Mouse (Mus musculus) midbrain, embryonic 11.5 days (tissue): ENCODE measurements around the gene Dppa3. TPM values are rescaled to one million over a fixed set of nuclear protein-coding genes. Genes with fewer than 3 reads are reported as not detected.

ENCODE experiments used
- ATAC-seq: fragments of 200-750 bp; cut with Nextera tagmentation; 2 replicates; pipeline ENCODE4 v1.8.0; 2017; ENCODE audit warnings: moderate TSS enrichment, moderate library complexity; ENCODE audit not compliant: low FRiP score
- DNase-seq: peaks from one replicate; pipeline ENCODE4 v3.0.0; 2015; ENCODE audit warnings: low spot score; ENCODE audit errors: missing footprints
- H3K27ac ChIP-seq: fragments of 300-500 bp; sonication (generic); 2 replicates; pipeline ENCODE4 v1.5.1; 2014; ENCODE audit warnings: low read depth, low read length
- H3K27me3 ChIP-seq: fragments of 300-500 bp; sonication (generic); 2 replicates; pipeline ENCODE4 v1.6.1; 2014; ENCODE audit warnings: mild to moderate bottlenecking, low read length, moderate library complexity, mixed read lengths; ENCODE audit not compliant: control insufficient read depth, insufficient read depth
- H3K36me3 ChIP-seq: fragments of 300-500 bp; sonication (generic); 2 replicates; pipeline ENCODE4 v1.6.1; 2014; ENCODE audit warnings: mild to moderate bottlenecking, low read length, moderate library complexity, mixed read lengths; ENCODE audit not compliant: control insufficient read depth, insufficient read depth
- H3K4me1 ChIP-seq: fragments of 300-500 bp; sonication (generic); 2 replicates; pipeline ENCODE4 v1.6.1; 2014; ENCODE audit warnings: low read length; ENCODE audit not compliant: control insufficient read depth, insufficient read depth
- H3K4me2 ChIP-seq: fragments of 300-500 bp; sonication (generic); 2 replicates; pipeline ENCODE4 v1.6.1; 2014; ENCODE audit warnings: mild to moderate bottlenecking, moderate library complexity
- H3K4me3 ChIP-seq: fragments of 300-500 bp; sonication (generic); 2 replicates; pipeline ENCODE4 v1.5.1; 2014; ENCODE audit warnings: low read depth, low read length
- H3K9ac ChIP-seq: fragments of 300-500 bp; sonication (generic); 2 replicates; pipeline ENCODE4 v1.6.1; 2014; ENCODE audit warnings: low read length
- H3K9me3 ChIP-seq: fragments of 300-500 bp; sonication (generic); 2 replicates; pipeline ENCODE4 v1.6.1; 2016; ENCODE audit warnings: low read length; ENCODE audit not compliant: control insufficient read depth
- WGBS: fragments of 180-500 bp; shearing (Covaris S2); extraction: QIAGEN DNeasy Blood & Tissue Kit; methylation state at CpG from one replicate; pipeline ENCODE4 v1.1.7; 2014; 5-methylcytosine and 5-hydroxymethylcytosine counted together
- polyA plus RNA-seq: library from polyadenylated mRNA; unstranded; fragments of >200 nt; fragmentation: Nextera tagmentation; extraction: Ambion mirVana; gene quantifications from 2 replicates; pipeline ENCODE4 v1.2.1, GENCODE M21; 2014

Dppa3 gene
- polyA plus RNA-seq, 1 experiment from 2014 or later = not detected

DNA sequence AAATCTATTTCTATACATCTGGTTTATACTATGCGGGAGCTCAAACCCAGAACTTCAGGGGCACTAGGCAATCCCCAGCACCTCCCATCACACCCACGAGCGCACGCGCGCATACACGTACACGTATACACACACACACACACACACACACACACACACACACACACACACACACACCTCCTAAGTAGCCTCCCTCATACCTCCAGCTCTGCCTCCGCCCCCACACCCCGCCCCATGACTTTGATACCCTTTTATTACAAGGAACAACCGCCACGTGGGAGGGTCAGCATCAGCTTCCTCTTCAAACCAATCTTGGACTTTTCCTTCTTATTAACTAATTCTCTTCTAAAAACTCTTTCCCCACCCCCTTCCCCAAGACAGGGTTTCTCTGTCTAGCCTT is 18.5 kb upstream of the Dppa3 start:
- H3K9ac ChIP-seq = no peak overlapping the region
- no peak overlapping the region for H3K4me3 ChIP-seq
- no peak overlapping the region for H3K4me2 ChIP-seq
- ATAC-seq (no peak), DNase-seq (peak; percentile 53)
- H3K27ac ChIP-seq = no peak overlapping the region
- 0 out of 2 replicates have a peak, but pooled peaks cover under 1% of the 10 kb centered on the region for H3K4me1 ChIP-seq
- no peaks in the 10 kb centered on the region for H3K27me3 ChIP-seq
- no peaks in the 10 kb centered on the region for H3K36me3 ChIP-seq
- 92% methylated on average over 12 of the region's 12 CpGs for WGBS
- no peaks in the 10 kb centered on the region for H3K9me3 ChIP-seq

DNA sequence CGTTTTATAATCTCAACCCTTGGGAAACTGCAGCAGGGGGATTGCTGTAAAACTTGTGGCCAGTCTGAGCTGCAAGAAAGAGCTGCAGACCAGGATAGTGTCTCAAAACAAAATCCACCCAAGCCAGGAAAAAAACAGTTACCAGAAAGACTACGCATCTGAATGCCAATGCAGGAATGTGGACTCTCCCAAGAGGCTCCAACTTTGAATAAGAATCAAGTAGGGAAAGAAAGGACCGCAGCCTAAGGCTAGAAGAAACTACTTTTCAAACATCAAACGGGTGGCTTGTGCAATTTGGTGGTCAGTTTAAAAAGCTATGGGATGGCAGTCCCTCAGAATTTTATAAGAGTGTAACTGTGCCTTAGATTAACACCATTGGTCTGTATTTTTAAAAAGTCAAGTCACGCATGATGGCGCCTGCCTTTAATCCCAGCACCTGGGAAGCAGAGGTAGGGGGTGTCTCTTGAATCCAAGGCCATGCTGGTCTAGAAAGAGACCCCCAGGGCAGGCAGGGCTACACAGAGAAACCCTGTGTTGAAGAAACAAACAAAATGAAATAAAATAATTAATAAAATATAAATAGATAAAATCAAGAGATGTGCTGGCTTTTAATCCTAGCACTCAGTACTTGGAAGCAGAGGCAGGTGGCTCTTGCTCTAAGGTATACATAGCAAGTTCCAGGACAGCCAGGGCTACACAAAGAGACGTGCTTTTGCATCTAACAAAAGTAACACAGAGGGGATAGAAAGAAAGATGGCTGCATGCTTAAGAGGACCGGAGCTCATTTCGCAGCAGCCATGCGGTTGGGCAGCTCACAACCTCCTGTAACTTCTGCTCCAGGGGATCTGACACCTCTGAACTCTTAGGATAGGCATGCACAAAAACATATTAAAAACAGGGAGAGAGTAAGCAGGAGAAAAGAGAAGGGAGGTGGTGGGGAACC is 17.5 kb upstream of the Dppa3 start:
- Histone ChIP-seq H3K4me3 (no peak overlapping the region), H3K4me2 (no peak overlapping the region), H3K27ac (no peak overlapping the region), H3K4me1 (no peaks in the 10 kb centered on the region), H3K27me3 (no peaks in the 10 kb centered on the region), H3K36me3 (no peaks in the 10 kb centered on the region), H3K9me3 (no peaks in the 10 kb centered on the region), H3K9ac (no peak overlapping the region)
- WGBS = 78% methylated on average over 10 of the region's 10 CpGs
- no peak for ATAC-seq
- DNase-seq = peak; percentile 59

DNA sequence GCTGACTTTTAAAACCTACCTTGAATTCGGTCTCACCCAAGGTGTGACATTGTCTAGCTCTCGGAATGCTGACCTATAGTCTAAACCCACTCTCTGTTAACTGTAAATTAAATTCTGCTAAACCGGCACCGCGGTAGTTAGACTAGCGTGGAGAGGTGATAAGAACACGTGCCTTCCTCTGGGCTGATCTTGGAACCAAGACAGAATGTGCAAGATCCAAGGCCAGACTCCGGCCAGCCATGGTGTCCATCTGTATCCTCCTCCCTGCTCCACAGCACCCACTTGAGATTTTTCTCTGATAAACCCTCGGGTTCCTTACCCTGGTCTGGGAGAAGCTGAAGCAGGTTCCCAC is 16.9 kb upstream of the Dppa3 start:
- ATAC-seq (no peak), DNase-seq (no peak)
- Histone ChIP-seq H3K4me3 (no peak overlapping the region), H3K4me1 (no peaks in the 10 kb centered on the region), H3K4me2 (no peak overlapping the region), H3K27ac (no peak overlapping the region), H3K9ac (no peak overlapping the region), H3K27me3 (no peaks in the 10 kb centered on the region), H3K36me3 (no peaks in the 10 kb centered on the region), H3K9me3 (no peaks in the 10 kb centered on the region)
- 77% methylated on average over 9 of the region's 9 CpGs for WGBS

DNA sequence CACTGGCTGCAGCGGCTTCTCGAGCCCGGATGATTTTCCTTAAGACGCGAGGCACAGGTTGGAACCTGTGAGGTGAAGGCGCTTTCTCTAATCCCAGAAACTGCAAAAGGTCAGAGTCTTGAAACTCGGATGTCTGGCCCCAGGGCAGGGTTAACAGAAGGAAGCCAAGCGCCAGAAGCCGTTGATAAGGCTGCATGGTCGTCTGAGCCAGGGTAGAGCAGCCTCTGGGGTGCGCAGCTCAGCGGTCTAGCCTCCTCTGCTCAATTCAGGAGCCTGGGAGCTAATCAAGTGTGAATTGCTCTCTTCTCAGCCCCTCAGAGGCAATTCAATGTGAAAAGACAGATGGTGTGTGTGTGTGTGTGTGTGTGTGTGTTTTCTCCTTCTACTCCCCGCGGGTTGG is 16.4 kb upstream of the Dppa3 start, which contains the start of gene Gdf3:
Gene Gdf3 (minus strand): TSS at position 317 of the 400 bp plus-strand sequence.
- no peak within 1 kb of the TSS for H3K4me3 ChIP-seq
- no peak within 1 kb of the TSS for H3K27ac ChIP-seq
- no peaks in the 10 kb centered on the region for H3K9me3 ChIP-seq
- WGBS = 63% methylated on average over 14 of the region's 14 CpGs
- DNase-seq (no peak), ATAC-seq (no peak)
- H3K4me2 ChIP-seq = no peak within 1 kb of the TSS
- no peak within 1 kb of the TSS for H3K9ac ChIP-seq
- H3K36me3 ChIP-seq = no peaks in the 10 kb centered on the region
- H3K4me1 ChIP-seq = no peaks in the 10 kb centered on the region
- H3K27me3 ChIP-seq = no peaks in the 10 kb centered on the region

DNA sequence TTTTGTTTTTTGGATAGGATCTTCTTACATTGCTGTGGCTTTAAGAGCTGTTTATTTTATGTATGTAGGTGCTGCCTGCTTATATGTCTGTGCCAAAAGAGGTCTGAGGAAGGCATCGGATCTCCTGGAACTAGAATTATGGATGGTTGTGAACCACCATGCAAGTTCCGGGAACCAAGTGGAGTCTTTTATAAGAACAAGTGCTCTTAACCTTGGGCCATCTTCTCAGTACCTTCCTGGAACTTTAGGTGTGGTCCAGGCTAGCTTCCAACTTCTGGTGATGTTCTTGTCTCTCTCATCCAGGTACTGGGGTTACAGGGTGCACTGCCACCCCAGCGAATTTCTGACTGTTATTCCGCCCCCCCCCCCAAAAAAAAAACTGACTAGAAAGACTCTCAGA is 13.8 kb upstream of the Dppa3 start:
- Histone ChIP-seq H3K4me3 (no peak overlapping the region), H3K36me3 (no peaks in the 10 kb centered on the region), H3K9me3 (no peaks in the 10 kb centered on the region; the same call in 1 of the 2 replicates), H3K27ac (no peak overlapping the region), H3K4me1 (no peaks in the 10 kb centered on the region), H3K4me2 (no peak overlapping the region), H3K27me3 (no peaks in the 10 kb centered on the region), H3K9ac (no peak overlapping the region)
- 84% methylated on average over 4 of the region's 4 CpGs for WGBS
- no peak for DNase-seq
- no peak for ATAC-seq

DNA sequence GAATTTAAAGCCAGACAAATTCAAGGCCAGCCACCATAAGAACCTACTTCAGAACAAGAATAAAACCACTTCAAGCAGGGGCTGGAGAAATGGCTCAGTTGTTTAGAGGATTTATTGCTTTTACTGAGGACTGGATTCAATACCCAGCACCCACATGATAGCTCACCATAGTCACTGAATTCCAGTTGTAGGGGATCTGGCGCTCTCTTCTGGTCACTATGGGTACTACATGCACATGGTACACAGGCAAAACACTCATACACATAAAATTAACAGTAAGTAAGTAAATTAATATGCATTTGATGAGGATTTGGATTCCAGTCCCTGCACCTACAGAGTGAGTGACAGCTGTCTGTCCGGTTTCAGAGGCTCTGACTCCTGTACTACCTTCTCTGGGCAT is 12.2 kb upstream of the Dppa3 start:
- no peak for ATAC-seq
- H3K9me3 ChIP-seq = no peaks in the 10 kb centered on the region; the same call in 1 of the 2 replicates
- 67% methylated on average over 2 of the region's 2 CpGs for WGBS
- DNase-seq = peak; percentile 68
- H3K36me3 ChIP-seq = no peaks in the 10 kb centered on the region
- no peaks in the 10 kb centered on the region for H3K27me3 ChIP-seq
- no peak overlapping the region for H3K4me2 ChIP-seq
- H3K4me1 ChIP-seq = no peaks in the 10 kb centered on the region
- no peak overlapping the region for H3K4me3 ChIP-seq
- no peak overlapping the region for H3K27ac ChIP-seq
- no peak overlapping the region for H3K9ac ChIP-seq

DNA sequence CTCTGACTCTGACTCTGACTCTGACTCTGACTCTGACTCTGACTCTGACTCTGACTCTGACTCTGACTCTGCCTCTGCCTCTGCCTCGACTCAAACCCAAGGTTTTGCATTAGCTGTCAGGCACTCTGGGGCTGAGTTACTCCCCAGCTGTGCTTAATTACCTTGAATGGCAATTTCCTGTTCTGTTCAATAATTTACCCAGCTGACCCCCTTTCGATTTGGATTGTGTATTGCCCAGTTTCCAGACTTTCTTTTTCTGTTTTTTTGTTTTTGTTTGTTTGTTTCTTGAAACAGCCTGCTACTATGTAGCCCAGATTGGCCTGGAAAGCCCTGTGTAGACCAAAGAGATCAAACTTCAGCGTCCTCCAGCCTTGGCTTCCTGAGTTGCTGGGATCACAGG is 10.2 kb upstream of the Dppa3 start:
- 76% methylated on average over 3 of the region's 3 CpGs for WGBS
- Histone ChIP-seq H3K27ac (no peak overlapping the region), H3K4me1 (no peaks in the 10 kb centered on the region), H3K9ac (no peak overlapping the region), H3K4me2 (no peak overlapping the region), H3K27me3 (no peaks in the 10 kb centered on the region), H3K9me3 (no peaks in the 10 kb centered on the region; the same call in 1 of the 2 replicates), H3K36me3 (no peaks in the 10 kb centered on the region), H3K4me3 (no peak overlapping the region)
- DNase-seq = no peak
- no peak for ATAC-seq

DNA sequence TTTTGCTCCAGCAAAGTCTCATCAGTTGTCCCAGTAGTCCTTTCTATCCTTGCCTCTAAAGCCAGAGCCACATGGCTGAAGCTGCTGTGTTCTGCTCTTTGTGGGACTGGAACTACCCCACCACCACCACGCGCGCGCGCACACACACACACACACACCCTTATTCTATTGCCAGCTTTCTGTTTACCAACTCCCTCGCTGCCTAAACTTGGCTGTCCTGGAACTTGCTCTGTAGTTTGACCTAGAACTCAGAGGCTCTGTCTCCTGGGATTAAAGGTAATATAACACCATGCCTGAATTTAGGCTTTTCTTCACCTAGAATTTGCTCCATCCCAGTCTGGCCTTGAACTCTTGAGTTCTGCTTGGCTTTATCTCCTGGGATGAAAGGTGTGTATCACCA is 5.1 kb upstream of the Dppa3 start:
- Histone ChIP-seq H3K27ac (no peak overlapping the region), H3K9ac (no peak overlapping the region), H3K36me3 (no peaks in the 10 kb centered on the region), H3K9me3 (no peaks in the 10 kb centered on the region; the same call in 1 of the 2 replicates), H3K4me3 (no peak overlapping the region), H3K4me1 (no peaks in the 10 kb centered on the region), H3K27me3 (no peaks in the 10 kb centered on the region), H3K4me2 (no peak overlapping the region)
- ATAC-seq = no peak
- DNase-seq = no peak
- WGBS = 96% methylated on average over 6 of the region's 6 CpGs

DNA sequence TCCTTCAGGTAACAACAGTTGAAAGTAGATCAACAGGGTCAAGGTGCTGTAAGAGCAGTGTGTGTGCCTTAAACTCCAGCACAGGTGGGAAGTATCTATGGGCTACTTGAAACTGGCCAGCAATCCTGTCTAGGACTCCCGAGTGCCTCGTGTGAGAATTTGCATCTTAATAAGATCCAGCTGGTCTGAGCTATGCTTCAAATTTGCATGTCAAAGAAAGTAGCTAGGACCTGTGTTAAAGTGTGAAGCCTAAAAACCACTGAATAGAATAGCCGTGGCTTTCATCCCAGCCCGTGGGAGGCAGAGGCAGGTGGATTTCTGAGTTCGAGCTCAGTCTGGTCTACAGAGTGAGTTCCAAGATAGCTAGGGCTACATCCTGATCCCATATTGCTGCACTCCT is 1.7 kb upstream of the Dppa3 start:
- H3K4me1 ChIP-seq = no peaks in the 10 kb centered on the region
- no peaks in the 10 kb centered on the region; the same call in 1 of the 2 replicates for H3K9me3 ChIP-seq
- DNase-seq (no peak), ATAC-seq (no peak)
- no peaks in the 10 kb centered on the region for H3K36me3 ChIP-seq
- H3K4me2 ChIP-seq = no peak overlapping the region
- H3K27ac ChIP-seq = no peak overlapping the region
- no peaks in the 10 kb centered on the region for H3K27me3 ChIP-seq
- 48% methylated on average over 5 of the region's 5 CpGs for WGBS
- H3K4me3 ChIP-seq = no peak overlapping the region
- no peak overlapping the region for H3K9ac ChIP-seq
